Mouse (Mus musculus) T-cell, adult 2 months (primary cell): ENCODE measurements around the gene Lcn4.

ENCODE experiments used
- DNase-seq: peaks from one replicate; pipeline ENCODE4 v3.0.0; 2022; ENCODE audit warnings: low spot score

Gene Lcn4

DNA sequence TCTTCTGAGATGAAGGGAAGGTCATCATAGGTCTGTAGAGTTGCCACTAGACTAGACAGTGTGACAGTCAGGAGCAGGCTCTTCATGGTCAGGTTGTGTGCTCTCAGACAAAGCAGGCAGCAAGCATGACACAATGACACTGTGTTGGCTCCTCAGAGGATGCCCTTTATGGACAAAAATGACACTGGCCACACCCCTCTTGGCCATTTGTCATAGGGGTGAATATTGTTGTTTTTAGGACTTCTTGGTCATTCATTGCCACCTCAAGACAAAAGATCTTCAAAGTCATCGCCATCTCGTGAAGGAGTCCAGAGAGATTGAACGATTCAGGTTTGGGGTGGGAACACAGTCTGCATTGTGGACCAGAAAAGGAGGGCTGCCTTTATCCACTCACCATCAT, at the start of gene Lcn4:
Lcn4 (minus strand) TSS at position 101 of the 400 bp plus-strand sequence.
- DNase-seq = no peak

DNA sequence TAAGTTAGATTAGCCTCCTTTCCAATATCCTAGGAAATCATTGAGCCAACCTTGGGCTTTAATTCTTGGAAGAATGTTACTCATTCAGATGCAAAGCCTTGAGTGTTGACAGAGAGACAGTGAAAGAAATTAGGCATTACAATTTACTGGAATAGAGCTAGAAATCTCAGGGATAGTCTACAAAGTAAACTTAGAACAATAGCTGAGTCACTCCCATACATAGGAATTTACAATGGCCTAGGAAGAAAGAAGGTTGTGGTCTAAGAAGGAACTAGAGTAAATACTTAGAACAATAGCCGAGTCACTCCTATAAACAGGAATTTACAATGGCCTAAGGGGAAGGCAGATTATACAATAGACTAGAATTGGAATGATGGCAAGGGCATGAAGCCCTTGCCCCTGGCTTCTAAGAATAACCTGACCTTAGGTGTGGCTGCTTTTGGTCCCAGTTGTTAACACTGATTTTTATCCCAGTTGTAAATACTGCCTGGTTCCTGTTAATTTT, 15.1 kb upstream of the Lcn4 start:
- DNase-seq = no peak

DNA sequence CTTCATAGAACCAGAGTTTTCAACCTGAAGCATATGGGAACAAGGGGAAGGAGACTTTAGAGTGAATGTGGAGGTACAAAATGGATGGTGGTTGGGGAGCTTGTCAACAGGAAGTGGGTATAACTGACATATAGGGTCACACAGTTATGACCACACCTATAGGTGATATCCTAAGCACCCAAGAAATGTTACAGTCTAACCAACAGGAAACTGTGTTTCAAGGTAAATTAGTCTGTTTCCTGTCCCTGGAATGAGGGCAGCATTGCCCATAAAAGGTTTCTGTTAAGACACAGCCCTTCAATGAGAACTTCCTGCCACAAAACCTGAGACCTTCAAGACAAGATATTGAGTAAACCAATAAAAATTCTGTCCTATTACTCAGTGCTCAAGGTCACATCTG, 2.3 kb downstream of the Lcn4 start:
- DNase-seq = peak; percentile 76

DNA sequence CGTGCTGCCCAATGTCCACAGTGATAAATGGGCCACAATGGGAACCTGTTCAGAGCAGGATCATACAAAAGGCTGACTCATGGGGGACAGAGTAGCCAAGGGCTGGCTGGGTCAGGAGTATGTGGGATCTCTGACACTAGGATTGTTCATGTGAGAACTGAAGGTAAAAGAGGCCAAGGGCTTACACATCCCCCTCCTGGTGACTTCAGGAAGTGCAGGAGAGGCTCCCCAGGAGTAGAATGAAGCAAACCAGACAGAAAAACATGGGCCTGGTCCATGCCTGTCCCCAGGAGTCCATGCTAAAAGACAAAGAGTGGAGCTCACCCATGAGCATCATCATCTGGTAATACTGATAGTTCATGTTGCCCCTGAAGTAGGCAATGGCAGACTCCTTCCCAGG, 7.5 kb downstream of the Lcn4 start:
- DNase-seq = peak; percentile 58

DNA sequence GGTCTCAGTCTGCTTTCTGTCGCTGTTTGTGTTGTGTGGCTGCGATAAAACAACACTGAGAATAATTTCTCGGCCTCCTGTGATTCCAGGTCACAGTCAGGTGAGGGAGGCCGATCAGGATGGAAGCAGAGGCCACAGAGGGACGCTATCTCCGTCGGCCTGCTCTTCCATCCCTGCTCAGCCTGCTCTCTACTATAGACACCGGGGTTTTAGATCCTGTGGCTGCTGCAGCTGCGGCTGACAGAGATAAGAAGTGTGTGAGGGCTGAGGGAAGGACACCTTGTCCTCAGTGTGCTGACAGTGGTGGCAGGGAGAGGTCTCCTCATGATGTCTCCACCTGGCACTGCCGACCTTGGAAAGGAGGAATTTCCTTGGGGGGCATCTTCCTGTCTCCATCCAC, 8.0 kb downstream of the Lcn4 start:
- DNase-seq = no peak

DNA sequence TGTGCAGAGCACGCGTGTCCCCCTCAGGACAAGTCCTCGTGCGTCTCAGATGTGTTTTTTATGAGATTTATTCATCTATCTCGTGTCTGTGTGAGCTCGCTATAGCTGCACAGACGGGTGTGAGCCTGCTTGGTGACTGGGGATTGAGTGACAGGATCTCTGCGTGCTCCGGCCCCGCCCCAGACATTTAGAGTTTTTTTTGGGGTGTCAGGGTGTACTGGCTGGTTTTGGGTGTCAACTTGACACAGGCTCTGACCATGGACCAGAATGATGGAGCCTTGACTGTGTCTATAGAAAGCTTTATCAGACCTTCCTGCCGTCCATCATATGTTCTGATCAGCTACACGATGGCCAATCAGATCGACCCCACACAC, 8.6 kb downstream of the Lcn4 start:
- DNase-seq = no peak

DNA sequence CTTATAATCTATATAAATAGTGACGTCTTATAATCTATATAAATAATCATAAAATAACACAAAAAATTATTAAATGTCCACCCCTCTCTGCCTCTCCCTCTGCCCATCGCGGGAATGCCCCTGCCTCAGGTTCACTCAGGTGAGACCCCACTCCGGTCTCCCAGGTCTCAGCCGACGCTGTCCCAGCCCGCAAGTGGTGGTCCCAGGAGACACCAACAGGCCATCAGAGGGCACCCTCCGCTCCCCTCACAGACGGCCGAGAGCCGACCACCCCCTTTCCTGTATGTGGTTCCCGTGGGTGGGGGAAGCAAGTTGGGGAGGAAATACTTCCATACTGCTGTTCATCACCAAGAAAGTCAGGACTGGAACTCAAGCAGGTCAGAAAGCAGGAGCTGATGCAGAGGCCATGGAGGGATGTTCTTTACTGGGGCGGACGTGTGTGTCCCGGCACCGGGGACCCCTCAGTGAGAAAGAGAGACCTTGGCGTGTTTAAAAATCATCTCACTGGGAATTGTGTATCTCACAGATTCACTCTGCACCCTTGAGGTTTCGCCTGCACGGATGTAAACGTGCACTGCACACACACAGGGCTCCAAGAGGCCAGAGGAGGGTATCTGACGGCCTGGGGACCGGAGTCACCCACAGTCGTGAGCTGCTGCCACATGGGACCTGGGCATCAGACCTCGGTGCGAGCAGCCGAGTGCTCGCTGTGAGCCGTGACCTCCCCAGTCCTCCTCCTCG, 9.1 kb downstream of the Lcn4 start:
- no peak for DNase-seq

DNA sequence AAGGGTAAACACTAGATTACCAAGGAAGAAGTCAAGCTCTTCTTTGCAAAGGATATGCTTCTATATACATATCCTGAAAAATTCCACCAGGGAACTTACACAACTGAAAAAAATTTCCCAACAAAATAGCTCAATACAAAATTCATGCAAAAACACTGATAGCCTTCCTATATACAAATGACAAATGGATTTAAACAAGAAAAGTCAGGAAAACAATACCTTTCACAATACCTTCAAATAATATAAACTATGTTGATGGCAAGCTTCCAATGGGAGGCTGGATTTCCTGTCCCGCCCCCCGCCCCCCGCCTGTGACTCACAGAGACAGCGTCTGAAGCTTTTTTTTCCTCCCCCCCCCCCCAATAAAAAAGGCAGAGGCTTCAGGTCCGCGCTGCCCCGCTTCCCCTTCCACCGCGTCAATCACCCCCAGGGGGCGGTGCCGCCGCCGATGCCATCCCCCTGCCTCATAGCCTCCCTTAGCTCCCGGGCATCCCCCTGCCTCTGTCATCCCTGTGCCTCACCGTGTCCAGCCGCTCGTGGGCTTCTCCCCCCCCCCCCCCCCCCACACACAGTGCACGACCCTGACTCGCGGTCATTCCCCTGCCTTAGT, 9.8 kb downstream of the Lcn4 start:
- DNase-seq = peak; percentile 43

DNA sequence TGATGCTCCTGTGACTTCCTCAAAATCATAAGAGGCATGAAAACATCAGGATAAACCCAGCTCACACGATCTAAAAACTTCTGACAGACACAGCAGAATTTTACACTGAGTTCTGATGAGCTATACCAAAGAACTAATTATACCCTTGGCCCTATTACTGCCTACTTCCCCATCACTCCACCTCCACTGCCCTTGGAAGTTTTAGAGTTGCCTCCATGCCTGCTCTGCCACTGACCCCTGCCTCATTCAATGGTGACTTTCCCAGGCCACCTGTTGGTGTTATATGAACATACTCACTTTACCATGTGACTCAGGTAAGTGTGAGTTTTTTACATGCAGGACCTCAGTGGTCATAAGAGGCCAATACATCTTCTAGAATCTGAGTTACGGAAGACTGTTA, 13.7 kb downstream of the Lcn4 start:
- no peak for DNase-seq

DNA sequence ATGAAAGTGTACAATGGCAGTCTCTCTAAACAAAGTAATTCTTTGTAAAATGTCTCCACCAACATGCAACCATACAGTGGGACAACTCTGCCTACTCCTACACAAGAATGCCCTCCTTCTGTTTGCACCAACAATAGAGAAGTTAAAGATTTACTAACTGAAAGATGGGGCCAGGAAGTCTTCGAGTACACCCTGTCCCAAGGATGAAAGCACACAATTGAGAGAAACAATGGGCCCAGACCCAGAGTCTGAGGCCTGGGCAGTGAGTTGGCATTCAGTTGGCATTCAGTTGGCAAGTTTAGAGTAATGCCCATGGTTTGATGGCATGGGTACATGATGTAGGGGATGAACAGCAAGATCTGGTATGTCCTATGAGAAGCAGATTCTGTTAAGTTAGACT, 16.4 kb downstream of the Lcn4 start:
- DNase-seq = no peak

DNA sequence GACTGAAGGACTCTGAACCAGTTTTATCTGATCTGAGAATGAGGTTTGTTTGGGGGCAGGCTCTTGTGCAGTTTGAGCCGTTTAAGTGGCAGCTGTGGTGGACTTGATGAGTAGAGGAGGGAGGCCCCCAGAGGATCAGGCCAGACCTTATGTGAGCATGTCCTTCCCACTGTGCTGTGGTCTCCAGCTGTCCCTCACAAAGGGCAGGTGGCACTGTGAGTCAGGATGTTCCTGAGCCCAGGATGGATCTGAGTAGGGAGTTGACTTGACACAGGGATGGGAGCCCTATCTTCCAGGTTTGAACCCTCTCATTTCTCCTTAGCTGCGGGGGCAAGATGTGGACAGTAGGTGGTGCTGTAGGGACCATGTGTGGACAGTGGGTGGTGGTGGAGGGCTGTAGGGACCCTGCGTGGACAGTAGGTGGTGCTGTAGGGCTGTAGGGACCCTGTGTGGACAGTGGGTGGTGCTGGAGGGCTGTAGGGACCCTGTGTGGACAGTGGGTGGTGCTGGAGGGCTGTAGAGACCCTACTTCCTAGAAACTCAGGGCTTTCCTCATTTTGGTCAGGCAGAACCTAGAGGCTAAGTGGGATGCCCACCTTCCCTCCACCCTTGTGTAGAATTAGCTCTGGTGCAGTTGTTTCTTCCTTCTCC, 24.3 kb downstream of the Lcn4 start:
- peak; percentile 84 for DNase-seq

DNA sequence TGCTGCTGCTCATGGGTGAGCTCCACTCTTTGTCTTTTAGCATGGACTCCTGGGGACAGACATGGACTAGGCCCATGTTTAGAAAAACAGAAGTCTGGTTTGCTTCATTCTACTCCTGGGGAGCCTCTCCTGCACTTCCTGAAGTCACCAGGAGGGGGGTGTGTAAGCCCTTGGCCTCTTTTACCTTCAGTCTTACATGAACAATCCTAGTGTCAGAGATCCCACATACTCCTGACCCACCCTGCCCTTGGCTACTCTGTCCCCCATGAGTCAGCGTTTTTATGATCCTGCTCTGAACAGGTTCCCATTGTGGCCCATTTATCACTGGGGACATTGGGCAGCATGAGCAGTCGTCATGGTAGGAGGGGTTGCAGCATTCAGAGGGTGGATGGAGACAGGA, 27.1 kb downstream of the Lcn4 start:
- peak; percentile 36 for DNase-seq

DNA sequence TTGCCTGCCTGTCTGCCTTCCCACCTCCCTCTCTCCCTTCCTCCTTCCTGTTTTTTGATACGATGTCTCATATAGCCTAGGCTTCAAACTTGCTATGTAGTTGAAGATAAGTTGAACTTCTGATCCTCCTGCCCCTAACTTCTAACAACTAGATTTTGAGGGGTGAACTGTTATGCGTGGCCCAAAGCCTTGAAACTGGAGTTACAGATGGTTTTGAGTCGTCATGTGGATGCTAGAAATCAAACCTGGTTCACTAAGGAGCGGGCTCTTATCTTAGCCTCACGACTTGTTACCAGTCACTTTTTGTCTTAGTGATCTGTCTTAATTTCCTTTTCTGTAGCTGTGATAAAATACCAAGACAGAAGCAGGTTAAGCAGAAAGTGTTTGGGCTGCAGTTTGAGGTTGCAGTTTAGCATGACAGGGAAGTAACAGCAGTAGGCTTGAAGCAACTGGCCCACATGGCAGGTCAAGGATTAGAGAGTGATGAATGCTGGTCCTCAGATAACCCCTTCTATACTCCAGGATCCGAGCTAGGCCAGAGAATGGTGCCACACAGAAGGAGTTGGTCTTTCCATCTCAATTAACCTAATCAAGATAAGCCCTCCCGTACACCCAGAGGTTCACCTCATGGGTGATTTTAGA, 30.0 kb downstream of the Lcn4 start:
- no peak for DNase-seq

DNA sequence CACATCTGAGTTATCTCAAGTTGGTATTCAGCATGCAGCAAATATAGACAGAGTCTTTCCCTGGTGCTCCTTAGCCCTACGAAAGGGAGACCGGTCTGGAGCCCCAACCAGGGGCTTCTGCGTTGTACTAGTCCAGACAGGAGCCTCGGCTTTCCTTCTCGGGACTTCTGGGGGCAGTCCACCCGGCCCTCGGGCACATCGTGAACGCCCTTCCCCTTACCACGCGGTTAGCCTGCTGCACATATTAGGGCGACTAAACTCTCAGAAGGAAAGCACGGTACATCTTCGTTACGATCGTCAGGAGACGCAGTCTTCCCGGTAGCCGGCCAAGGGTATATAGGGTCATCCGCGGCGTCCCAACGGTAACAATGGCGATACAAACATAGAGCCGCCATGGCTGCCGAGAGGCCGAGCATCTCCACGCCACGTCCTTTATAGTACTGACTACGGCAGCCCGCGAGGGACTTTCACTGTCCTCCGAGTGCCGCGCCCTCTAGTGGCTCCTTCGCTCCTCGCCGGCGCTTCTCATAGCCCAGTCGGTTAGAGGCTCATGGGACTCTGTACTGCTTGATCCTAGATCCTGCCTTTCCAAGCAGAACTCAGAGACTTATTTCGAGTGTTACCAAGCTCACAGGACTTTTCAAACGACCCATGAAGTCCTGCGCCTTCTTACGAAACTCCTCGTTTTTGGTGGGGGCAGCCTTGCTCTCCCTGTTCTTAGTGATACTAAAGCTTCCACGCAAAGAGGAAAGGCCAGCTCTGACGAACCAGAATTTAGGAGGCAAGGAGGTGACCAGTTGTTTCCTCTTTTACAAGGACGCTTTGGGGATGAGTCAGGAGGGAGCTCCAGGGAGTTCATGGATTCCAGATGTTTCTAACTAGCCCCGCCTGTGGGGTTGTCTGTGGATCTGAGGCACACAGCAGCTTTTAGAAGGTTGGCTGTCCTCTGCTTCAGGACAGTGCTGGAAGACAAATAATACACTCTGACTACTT, 30.9 kb downstream of the Lcn4 start:
- peak; percentile 91 for DNase-seq

DNA sequence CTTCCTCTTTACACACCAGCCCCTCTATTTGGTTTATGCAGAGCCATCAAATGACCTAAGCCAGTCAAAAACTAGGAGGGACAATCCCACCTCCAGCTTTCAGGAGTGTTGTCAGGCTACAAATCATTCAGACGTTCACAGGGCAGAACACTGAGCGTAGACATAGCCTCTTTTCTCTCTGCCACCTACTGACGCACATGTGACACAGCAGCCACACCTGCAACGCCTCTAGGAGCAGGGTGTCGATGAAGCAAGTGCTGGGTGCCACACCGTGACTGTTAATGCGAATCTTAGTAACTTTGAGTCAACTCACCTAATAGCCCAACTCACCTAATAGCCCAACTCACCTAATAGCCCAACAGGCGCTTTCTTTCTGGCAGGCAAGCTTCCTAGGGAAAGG, 32.0 kb downstream of the Lcn4 start:
- peak; percentile 78 for DNase-seq

DNA sequence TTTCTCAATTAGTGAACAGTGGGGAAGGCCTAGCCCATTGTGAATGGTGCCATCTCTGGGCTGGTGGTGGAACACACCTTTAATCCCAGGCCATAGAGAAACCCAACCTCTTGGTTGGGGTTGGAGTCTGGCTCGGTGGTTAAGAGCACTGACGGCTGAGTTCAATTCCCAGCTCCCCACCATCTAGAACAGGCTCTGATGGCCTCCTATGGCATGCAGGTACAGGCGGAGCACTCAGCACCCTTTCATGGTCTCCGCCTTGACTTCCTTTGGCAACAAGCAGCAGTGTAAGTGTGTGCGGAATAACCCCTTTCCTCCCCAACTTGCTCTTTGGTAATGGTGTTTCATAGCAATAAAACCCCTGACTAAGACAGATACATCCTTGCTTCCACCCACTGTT, 32.5 kb downstream of the Lcn4 start:
- no peak for DNase-seq

DNA sequence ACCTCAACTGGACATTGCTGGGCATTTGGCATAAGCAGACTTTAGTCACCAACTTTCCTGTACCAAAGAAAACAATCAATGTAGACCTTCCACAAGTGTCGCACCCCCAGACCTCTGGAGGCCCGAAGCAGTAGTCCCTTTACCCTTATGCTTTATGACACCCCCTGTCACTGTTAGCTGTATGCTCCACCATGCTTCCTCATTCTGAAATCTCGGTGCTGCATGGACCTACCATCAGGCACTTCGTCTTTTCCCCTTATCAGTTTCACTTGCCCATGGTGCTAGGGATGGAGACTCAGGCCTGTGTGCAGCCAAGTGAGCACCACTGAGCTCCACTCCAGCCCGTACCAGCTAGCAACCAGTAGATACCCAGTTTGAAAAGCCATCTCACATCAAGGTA, 33.0 kb downstream of the Lcn4 start:
- DNase-seq = no peak

DNA sequence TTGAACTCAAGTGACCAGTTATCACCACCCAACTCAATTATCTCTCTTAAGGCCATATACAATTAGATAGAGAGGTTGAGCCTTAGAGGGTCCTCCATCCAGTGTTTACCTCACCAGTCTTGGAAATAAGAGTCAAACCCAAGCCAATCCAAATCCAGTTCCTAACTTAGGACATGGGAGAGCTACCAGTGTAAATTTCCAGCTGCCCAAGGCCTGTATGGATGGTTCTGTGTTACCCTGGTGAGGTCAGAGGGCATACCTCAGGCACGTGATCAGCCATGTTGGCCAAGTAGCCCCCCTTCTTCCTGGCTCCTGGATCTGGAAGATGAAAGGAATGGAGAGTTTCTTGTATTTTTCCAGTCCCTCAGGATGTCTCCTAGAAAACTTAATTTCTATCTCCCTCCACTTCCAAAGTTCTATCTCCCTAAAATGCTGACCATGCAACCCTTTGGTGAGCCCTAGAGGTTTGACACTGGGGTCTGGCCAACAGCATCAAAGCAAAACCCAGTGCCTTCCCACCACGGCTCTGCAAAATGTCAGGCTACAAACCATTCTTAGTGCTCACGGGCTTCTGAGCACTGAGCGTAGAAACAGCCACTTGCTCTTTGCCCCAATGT, 33.7 kb downstream of the Lcn4 start:
- DNase-seq = no peak

DNA sequence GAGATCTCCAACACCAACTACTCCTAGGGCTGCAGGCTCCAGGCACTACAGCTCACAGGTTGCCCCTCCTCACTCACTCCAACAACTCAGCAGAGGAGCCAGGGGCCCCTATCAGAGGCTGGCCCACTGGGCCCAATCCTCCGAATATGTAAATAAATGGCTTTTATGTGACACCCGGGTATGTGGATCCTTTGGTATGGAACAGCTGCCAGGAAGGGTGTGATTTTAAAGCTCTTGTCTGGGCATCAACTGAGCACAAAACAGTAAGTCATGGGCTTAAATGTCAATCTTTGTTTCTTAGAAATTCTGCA, 34.8 kb downstream of the Lcn4 start:
- DNase-seq = no peak

DNA sequence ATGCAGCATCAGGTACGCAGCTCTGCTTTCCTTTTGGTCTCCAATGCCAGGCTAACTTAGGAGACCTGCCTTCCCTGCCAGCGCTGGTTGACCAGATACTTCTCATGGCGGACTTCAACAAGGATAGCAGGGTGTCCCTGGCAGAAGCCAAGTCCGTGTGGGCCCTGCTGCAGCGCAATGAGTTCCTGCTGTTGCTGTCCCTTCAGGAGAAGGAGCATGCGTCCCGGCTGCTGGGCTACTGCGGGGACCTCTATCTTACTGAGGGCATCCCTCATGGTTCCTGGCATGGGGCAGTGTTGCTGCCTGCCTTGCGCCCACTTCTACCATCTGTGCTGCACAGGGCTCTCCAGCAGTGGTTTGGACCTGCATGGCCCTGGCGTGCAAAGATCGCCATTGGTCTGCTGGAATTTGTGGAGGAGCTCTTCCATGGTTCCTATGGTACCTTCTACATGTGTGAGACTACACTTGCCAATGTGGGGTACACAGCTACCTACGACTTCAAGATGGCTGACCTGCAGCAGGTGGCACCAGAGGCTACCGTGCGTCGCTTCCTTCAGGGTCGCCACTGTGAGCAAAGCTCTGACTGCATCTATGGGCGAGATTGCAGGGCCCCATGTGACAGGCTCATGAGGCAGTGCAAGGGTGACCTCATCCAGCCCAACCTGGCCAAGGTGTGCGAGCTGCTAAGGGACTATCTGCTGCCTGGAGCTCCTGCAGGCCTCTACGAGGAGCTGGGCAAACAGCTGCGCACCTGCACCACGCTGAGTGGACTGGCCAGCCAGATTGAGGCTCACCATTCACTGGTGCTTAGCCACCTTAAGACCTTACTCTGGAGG, 35.4 kb downstream of the Lcn4 start:
- no peak for DNase-seq
